Mouse (Mus musculus): ENCODE data around the gene Phldb3. TPM values are rescaled to one million over a fixed set of nuclear protein-coding genes. Genes with fewer than 3 reads are reported as not detected.

Gene Phldb3
- total and polyA plus RNA-seq, 3 experiments = 0.89 to 3.6 (median 3.5) TPM

- Histone ChIP-seq H3K9ac (ENCODE audit: insufficient read depth, low read depth) (no peak overlapping the region), H3K79me2 (replicated peaks; ENCODE audit: control insufficient read depth, extremely low read depth, insufficient read depth, poor library complexity, severe bottlenecking) (no peaks in the 10 kb centered on the region), H3K27ac (ENCODE audit: insufficient read depth, low read depth) (no peak overlapping the region), H3K4me3 (replicated peaks in 1 of 3; ENCODE audit: low read depth in 2 of 3, low read length in 2 of 3, poor library complexity in 1 of 3) (no peak overlapping the region), H3K27me3 (replicated peaks) (no peaks in the 10 kb centered on the region), H3K4me1 (ENCODE audit: control insufficient read depth in 1 of 2, insufficient read depth in 2 of 2) (peaks cover 0 to 23% of the 10 kb centered on the region in 2 experiments; a peak in 2 of 4 replicates), H3K9me3 (replicated peaks; ENCODE audit: low read length) (no peaks in the 10 kb centered on the region), H3K36me3 (replicated peaks in 1 of 2; ENCODE audit: control insufficient read depth in 1 of 2, insufficient read depth in 1 of 2, low read length in 1 of 2) (peaks cover 0 to 30% of the 10 kb centered on the region in 2 experiments), H3K4me2 (ENCODE audit: insufficient read depth, low read depth, poor library complexity, severe bottlenecking) (no peak overlapping the region)
- dilution Hi-C loops (cut with MboI; ENCODE audit: extremely low pct_ligation_motif_present, extremely low pct_unique_long_range_greater_than_20kb, low sequenced_read_pairs) = no loop called here
- no peak for DNase-seq (ENCODE audit: extremely low read depth)
- in situ Hi-C loops (cut with MboI; ENCODE audit: low pct_ligation_motif_present, low pct_unique_long_range_greater_than_20kb, low sequenced_read_pairs) = loop anchor here (10.0 kb wide), 1 partner anchor 63 kb away; the partner anchor contains the start of gene Irgq
- TF ChIP-seq POLR2A (IDR thresholded peaks at IDR 0.05; ENCODE audit: low read depth, low read length) (no peak), ZNF384 (IDR thresholded peaks at IDR 0.05; ENCODE audit: low read depth, low read length) (no peak), RAD21 (IDR thresholded peaks at IDR 0.05; ENCODE audit: low read depth, low read length) (no peak), SIN3A (IDR thresholded peaks at IDR 0.05; ENCODE audit: low read length) (no peak), CHD1 (IDR thresholded peaks at IDR 0.05; ENCODE audit: low read depth, low read length) (no peak), JUN (IDR thresholded peaks at IDR 0.05; ENCODE audit: insufficient read depth, low read depth, low read length) (no peak), MAX (IDR thresholded peaks at IDR 0.05; ENCODE audit: low read length) (no peak), TBP (conservative IDR thresholded peaks at IDR 0.05; ENCODE audit: low read depth, low read length) (no peak), JUND (conservative IDR thresholded peaks at IDR 0.05; ENCODE audit: low read depth, low read length) (no peak), MXI1 (IDR thresholded peaks at IDR 0.05; ENCODE audit: low read depth, low read length) (no peak), ZC3H11A (IDR thresholded peaks at IDR 0.05; ENCODE audit: low read depth, low read length) (no peak), PAX5 (IDR thresholded peaks at IDR 0.05; ENCODE audit: low read length) (no peak), USF1 (IDR thresholded peaks at IDR 0.05; ENCODE audit: low read depth, low read length) (no peak), UBTF (IDR thresholded peaks at IDR 0.05; ENCODE audit: low read depth, low read length) (no peak), GABPA (IDR thresholded peaks at IDR 0.05; ENCODE audit: insufficient replicate concordance, low read depth, low read length) (no peak)
These were observed 12.4 kb upstream of the Phldb3 start for GRCm38 (mm10) chr7:24598121-24598520.

GRCm38 (mm10) chr7:24599211-24600067, 11.1 kb upstream of the Phldb3 start:
- in situ Hi-C loops (cut with MboI; ENCODE audit: low pct_ligation_motif_present, low pct_unique_long_range_greater_than_20kb, low sequenced_read_pairs) = loop anchor here (10.0 kb wide), 1 partner anchor 65 kb away; the partner anchor contains the start of gene Irgq
- TF ChIP-seq UBTF (IDR thresholded peaks at IDR 0.05; ENCODE audit: low read depth, low read length) (no peak), JUN (IDR thresholded peaks at IDR 0.05; ENCODE audit: insufficient read depth, low read depth, low read length) (no peak), USF2 (conservative IDR thresholded peaks at IDR 0.05; ENCODE audit: low read depth, low read length) (no peak), CTCF (conservative IDR thresholded peaks at IDR 0.05 in 1 of 2, IDR thresholded peaks at IDR 0.05 in 1 of 2; ENCODE audit: low read depth in 2 of 2, low read length in 2 of 2) (peak in 1 of 2 experiments; percentile 72; a peak in 2 of 4 replicates), SIN3A (IDR thresholded peaks at IDR 0.05; ENCODE audit: low read length) (no peak), SMC3 (IDR thresholded peaks at IDR 0.05; ENCODE audit: low read depth, low read length) (peak; percentile 66), RAD21 (IDR thresholded peaks at IDR 0.05; ENCODE audit: low read depth, low read length) (peak; percentile 35), TCF12 (IDR thresholded peaks at IDR 0.05; ENCODE audit: low read depth, low read length) (no peak), ELF1 (IDR thresholded peaks at IDR 0.05; ENCODE audit: low read depth, low read length) (no peak)

More at GRCm38 (mm10) chr7:24599211-24600067, 11.1 kb upstream of the Phldb3 start:
- Histone ChIP-seq H3K4me1 (ENCODE audit: control insufficient read depth in 1 of 2, insufficient read depth in 2 of 2) (peaks cover 0 to 16% of the 10 kb centered on the region in 2 experiments; a peak in 2 of 4 replicates), H3K36me3 (replicated peaks in 1 of 2; ENCODE audit: control insufficient read depth in 1 of 2, insufficient read depth in 1 of 2, low read length in 1 of 2) (peaks cover 0 to 37% of the 10 kb centered on the region in 2 experiments), H3K79me2 (replicated peaks; ENCODE audit: control insufficient read depth, extremely low read depth, insufficient read depth, poor library complexity, severe bottlenecking) (no peaks in the 10 kb centered on the region), H3K9ac (ENCODE audit: insufficient read depth, low read depth) (no peak overlapping the region), H3K9me3 (replicated peaks; ENCODE audit: low read length) (no peaks in the 10 kb centered on the region), H3K27ac (ENCODE audit: insufficient read depth, low read depth) (no peak overlapping the region), H3K27me3 (replicated peaks) (no peaks in the 10 kb centered on the region), H3K4me3 (replicated peaks in 1 of 3; ENCODE audit: low read depth in 2 of 3, low read length in 2 of 3, poor library complexity in 1 of 3) (no peak overlapping the region), H3K4me2 (ENCODE audit: insufficient read depth, low read depth, poor library complexity, severe bottlenecking) (no peak overlapping the region)
- dilution Hi-C loops (cut with MboI; ENCODE audit: extremely low pct_ligation_motif_present, extremely low pct_unique_long_range_greater_than_20kb, low sequenced_read_pairs) = no loop called here
- peak; percentile 35 for DNase-seq (ENCODE audit: extremely low read depth)
